Mouse (Mus musculus): Measurements from ENCODE around the gene Slc35e2. TPM values are rescaled to one million over a fixed set of nuclear protein-coding genes. Genes with fewer than 3 reads are reported as not detected.
A peak's percentile ranks its signal among the peaks of the same experiment; 100 is the strongest.
"Not testable (repeated sequence)": the region's sequence is repeated elsewhere in the genome, so short reads cannot be mapped to it uniquely, and the experiment has no call there.

Gene Slc35e2
- polyA plus RNA-seq, 1 experiment from 2014 or later = 6.9 TPM

- Histone ChIP-seq H3K9me3 (no peaks in the 10 kb centered on the region), H3K9ac (no peak overlapping the region), H3K4me2 (no peak overlapping the region), H3K4me1 (0 out of 2 replicates have a peak, but pooled peaks cover 3% of the 10 kb centered on the region), H3K27ac (no peak overlapping the region), H3K4me3 (replicated peaks) (no peak overlapping the region), H3K27me3 (replicated peaks) (no peaks in the 10 kb centered on the region), H3K36me3 (0 out of 2 replicates have a peak, but pooled peaks cover 18% of the 10 kb centered on the region)
- ATAC-seq (ENCODE audit: insufficient read depth, low FRiP score, low read depth) = no peak
- WGBS = 70% methylated on average over 12 of the region's 12 CpGs
Observed at GRCm38 (mm10) chr4:155660641-155661040, 59.4 kb downstream of the Slc35e2 start.

GRCm38 (mm10) chr4:155666903-155667302 lies 65.7 kb downstream of the Slc35e2 start:
- Histone ChIP-seq H3K4me2 (no peak overlapping the region), H3K27ac (no peak overlapping the region), H3K4me1 (peaks cover 5% of the 10 kb centered on the region), H3K4me3 (replicated peaks) (no peak overlapping the region), H3K27me3 (replicated peaks) (no peaks in the 10 kb centered on the region), H3K9ac (no peak overlapping the region), H3K36me3 (no peaks in the 10 kb centered on the region), H3K9me3 (no peaks in the 10 kb centered on the region)
- no peak for ATAC-seq (ENCODE audit: insufficient read depth, low FRiP score, low read depth)

- Histone ChIP-seq H3K4me1 (peaks cover 5% of the 10 kb centered on the region), H3K27ac (peak within 1 kb of the TSS; percentile 69), H3K4me3 (replicated peaks) (peak within 1 kb of the TSS; percentile 76), H3K9me3 (no peaks in the 10 kb centered on the region), H3K9ac (peak within 1 kb of the TSS; percentile 82), H3K4me2 (peak within 1 kb of the TSS; percentile 86), H3K36me3 (no peaks in the 10 kb centered on the region), H3K27me3 (replicated peaks) (no peaks in the 10 kb centered on the region)
- peak; percentile 98 for ATAC-seq (ENCODE audit: insufficient read depth, low FRiP score, low read depth)
- WGBS = under 1% methylated on average over 73 of the region's 73 CpGs
Observed at GRCm38 (mm10) chr4:155668689-155669597, 67.7 kb downstream of the Slc35e2 start, which contains the start of gene Mib2. TSS of gene Mib2 (minus strand) at chr4:155669198.

GRCm38 (mm10) chr4:155669598-155670075 lies 68.4 kb downstream of the Slc35e2 start:
- H3K27ac ChIP-seq = no peak overlapping the region
- H3K9ac ChIP-seq = no peak overlapping the region
- H3K4me2 ChIP-seq = peak overlapping the region; percentile 47
- no peaks in the 10 kb centered on the region for H3K27me3 ChIP-seq (replicated peaks)
- WGBS = 1% methylated on average over 8 of the region's 8 CpGs
- no peaks in the 10 kb centered on the region for H3K36me3 ChIP-seq
- peak overlapping the region; percentile 76 for H3K4me3 ChIP-seq (replicated peaks)
- peak; percentile 10; the same call in 1 of the 2 replicates for ATAC-seq (ENCODE audit: insufficient read depth, low FRiP score, low read depth)
- H3K4me1 ChIP-seq = peaks cover 5% of the 10 kb centered on the region
- H3K9me3 ChIP-seq = no peaks in the 10 kb centered on the region

GRCm38 (mm10) chr4:155670236-155670635 lies 69.0 kb downstream of the Slc35e2 start:
- not testable (repeated sequence) for H3K4me1 ChIP-seq; H3K36me3 ChIP-seq; H3K9me3 ChIP-seq; H3K9ac ChIP-seq; ATAC-seq (ENCODE audit: insufficient read depth, low FRiP score, low read depth); H3K27me3 ChIP-seq (replicated peaks); H3K4me3 ChIP-seq (replicated peaks); H3K27ac ChIP-seq
- H3K4me2 ChIP-seq = peak overlapping the region; percentile 47; the same call in 1 of the 2 replicates
- 58% methylated on average over 4 of the region's 4 CpGs for WGBS

- 49% methylated on average over 2 of the region's 2 CpGs for WGBS
- no peaks in the 10 kb centered on the region for H3K36me3 ChIP-seq
- no peak overlapping the region for H3K9ac ChIP-seq
- H3K9me3 ChIP-seq = no peaks in the 10 kb centered on the region
- no peak overlapping the region for H3K27ac ChIP-seq
- ATAC-seq (ENCODE audit: insufficient read depth, low FRiP score, low read depth) = no peak
- peaks cover 5% of the 10 kb centered on the region for H3K4me1 ChIP-seq
- H3K4me3 ChIP-seq (replicated peaks) = no peak overlapping the region
- H3K27me3 ChIP-seq (replicated peaks) = no peaks in the 10 kb centered on the region
- no peak overlapping the region for H3K4me2 ChIP-seq
Observed at GRCm38 (mm10) chr4:155672082-155672481, 70.9 kb downstream of the Slc35e2 start.

Other genes starting within 250 kb of the Slc35e2 start
- 17.9 and 18.3 TPM in 2 replicates for gene Prkcz, start 240.1 kb upstream of the Slc35e2 start, polyA plus RNA-seq (2015; fragmentation: Nextera tagmentation; extraction: Ambion mirVana)
- gene Gabrd, start 203.3 kb upstream of the Slc35e2 start, polyA plus RNA-seq (2015; fragmentation: Nextera tagmentation; extraction: Ambion mirVana) = 0.06 TPM in 1 of 2 replicates, not detected in the other
- 1.5 and 2.1 TPM in 2 replicates for gene Cfap74, start 192.2 kb upstream of the Slc35e2 start, polyA plus RNA-seq (2015; fragmentation: Nextera tagmentation; extraction: Ambion mirVana)
- 0.28 and 0.46 TPM in 2 replicates for gene Tmem52, start 132.3 kb upstream of the Slc35e2 start, polyA plus RNA-seq (2015; fragmentation: Nextera tagmentation; extraction: Ambion mirVana)
- gene Gnb1, start 110.1 kb upstream of the Slc35e2 start, polyA plus RNA-seq (2015; fragmentation: Nextera tagmentation; extraction: Ambion mirVana) = 446 and 447 TPM in 2 replicates
- 79.7 and 83.2 TPM in 2 replicates for gene Nadk, start 39.0 kb upstream of the Slc35e2 start, polyA plus RNA-seq (2015; fragmentation: Nextera tagmentation; extraction: Ambion mirVana)
- 56.7 and 59.8 TPM in 2 replicates for gene Cdk11b, start 23.4 kb downstream of the Slc35e2 start, polyA plus RNA-seq (2015; fragmentation: Nextera tagmentation; extraction: Ambion mirVana)
- not detected in 2 replicates for gene Gm10563, start 44.0 kb downstream of the Slc35e2 start, polyA plus RNA-seq (2015; fragmentation: Nextera tagmentation; extraction: Ambion mirVana)
- 39.6 and 42.0 TPM in 2 replicates for gene Mmp23, start 52.0 kb downstream of the Slc35e2 start, polyA plus RNA-seq (2015; fragmentation: Nextera tagmentation; extraction: Ambion mirVana)
- 23.3 and 24.1 TPM in 2 replicates for gene Mib2, start 67.8 kb downstream of the Slc35e2 start, polyA plus RNA-seq (2015; fragmentation: Nextera tagmentation; extraction: Ambion mirVana)
- 9.0 and 10.0 TPM in 2 replicates for gene Fndc10, start 92.9 kb downstream of the Slc35e2 start, polyA plus RNA-seq (2015; fragmentation: Nextera tagmentation; extraction: Ambion mirVana)
- 141 and 152 TPM in 2 replicates for gene Ssu72, start 103.4 kb downstream of the Slc35e2 start, polyA plus RNA-seq (2015; fragmentation: Nextera tagmentation; extraction: Ambion mirVana)
- gene Tmem240, start 133.4 kb downstream of the Slc35e2 start, polyA plus RNA-seq (2015; fragmentation: Nextera tagmentation; extraction: Ambion mirVana) = 0.80 and 0.85 TPM in 2 replicates
- gene Atad3a, start 159.7 kb downstream of the Slc35e2 start, polyA plus RNA-seq (2015; fragmentation: Nextera tagmentation; extraction: Ambion mirVana) = 110 and 114 TPM in 2 replicates
- gene Vwa1, start 173.3 kb downstream of the Slc35e2 start, polyA plus RNA-seq (2015; fragmentation: Nextera tagmentation; extraction: Ambion mirVana) = 27.6 and 28.2 TPM in 2 replicates
- gene Tmem88b, start 184.5 kb downstream of the Slc35e2 start, polyA plus RNA-seq (2015; fragmentation: Nextera tagmentation; extraction: Ambion mirVana) = 0.55 and 0.89 TPM in 2 replicates
- 0.22 TPM in 1 of 2 replicates, not detected in the other for gene Ankrd65, start 189.0 kb downstream of the Slc35e2 start, polyA plus RNA-seq (2015; fragmentation: Nextera tagmentation; extraction: Ambion mirVana)
- 195 and 219 TPM in 2 replicates for gene Mrpl20, start 201.5 kb downstream of the Slc35e2 start, polyA plus RNA-seq (2015; fragmentation: Nextera tagmentation; extraction: Ambion mirVana)
- gene Ccnl2, start 211.1 kb downstream of the Slc35e2 start, polyA plus RNA-seq (2015; fragmentation: Nextera tagmentation; extraction: Ambion mirVana) = 166 and 167 TPM in 2 replicates
- gene Aurkaip1, start 229.9 kb downstream of the Slc35e2 start, polyA plus RNA-seq (2015; fragmentation: Nextera tagmentation; extraction: Ambion mirVana) = 138 and 157 TPM in 2 replicates
- gene Mxra8, start 238.3 kb downstream of the Slc35e2 start, polyA plus RNA-seq (2015; fragmentation: Nextera tagmentation; extraction: Ambion mirVana) = 110 and 121 TPM in 2 replicates
- gene Dvl1, start 246.0 kb downstream of the Slc35e2 start, polyA plus RNA-seq (2015; fragmentation: Nextera tagmentation; extraction: Ambion mirVana) = 13.7 and 16.0 TPM in 2 replicates

All from stomach, embryonic 15.5 days (tissue).